Comparison of ENCODE assay signal across 22 mouse cellular contexts in genomic region chr1:12466255-12466654, GRCm38 (mm10).
"Had no signal": no experiment of that assay in that cellular context is flagged by ENCODE, and none has a peak within 500 bp of the region (broad histone marks: within the 10 kb centered on the region; RNA-seq: fewer than 3 reads in every experiment).

No protein-coding gene starts in this region.

- ATAC-seq: forebrain, postnatal 0 days; hindbrain, postnatal 0 days; intestine, embryonic 16.5 days had no signal

- H3K4me1 ChIP-seq: heart, embryonic 12.5 days; heart, embryonic 15.5 days; hindbrain, embryonic 13.5 days; hindbrain, embryonic 15.5 days; kidney, embryonic 15.5 days; limb, embryonic 13.5 days; limb, embryonic 15.5 days had no signal

- H3K4me3 ChIP-seq: heart, embryonic 12.5 days; heart, embryonic 15.5 days; hindbrain, embryonic 13.5 days; hindbrain, embryonic 15.5 days; kidney, embryonic 15.5 days; limb, embryonic 13.5 days; limb, embryonic 15.5 days had no signal

- H3K27ac ChIP-seq: heart, embryonic 15.5 days; hindbrain, embryonic 13.5 days; hindbrain, embryonic 15.5 days; hindbrain, postnatal 0 days; kidney, embryonic 15.5 days; kidney, postnatal 0 days; limb, embryonic 13.5 days; limb, embryonic 15.5 days had no signal

- DNase-seq: forebrain, postnatal 0 days; gastrocnemius, postnatal 14 days; gastrocnemius, postnatal 36 days; heart, postnatal 14 days; kidney, adult 11 months; kidney, adult 2 months; kidney, adult 9 months; kidney, postnatal 14 days; kidney, postnatal 36 days; layer of hippocampus, adult 9-11 months; layer of hippocampus, postnatal 36 days; left cerebral cortex, postnatal 4 days had no signal

- H3K4me2 ChIP-seq: heart, embryonic 12.5 days; heart, embryonic 15.5 days; hindbrain, embryonic 13.5 days; hindbrain, embryonic 15.5 days; kidney, embryonic 15.5 days; limb, embryonic 13.5 days; limb, embryonic 15.5 days had no signal

- H3K9me3 ChIP-seq: heart, embryonic 12.5 days; heart, embryonic 15.5 days; hindbrain, embryonic 13.5 days; hindbrain, embryonic 15.5 days; kidney, embryonic 15.5 days; limb, embryonic 13.5 days; limb, embryonic 15.5 days had no signal

- H3K27me3 ChIP-seq: heart, embryonic 12.5 days; heart, embryonic 15.5 days; hindbrain, embryonic 13.5 days; hindbrain, embryonic 15.5 days; kidney, embryonic 15.5 days; limb, embryonic 13.5 days; limb, embryonic 15.5 days had no signal

- H3K36me3 ChIP-seq: heart, embryonic 12.5 days; heart, embryonic 15.5 days; hindbrain, embryonic 13.5 days; hindbrain, embryonic 15.5 days; kidney, embryonic 15.5 days; limb, embryonic 13.5 days; limb, embryonic 15.5 days had no signal

- H3K9ac ChIP-seq: forebrain, postnatal 0 days; heart, embryonic 12.5 days; heart, embryonic 15.5 days; hindbrain, embryonic 13.5 days; hindbrain, embryonic 15.5 days; kidney, embryonic 15.5 days; limb, embryonic 13.5 days; limb, embryonic 15.5 days had no signal
